Mouse (Mus musculus) lung, adult 2 months (tissue): ENCODE results near the gene Gm9922.

Source experiments
- CTCF ChIP-seq: fragments of 200-500 bp; IDR thresholded peaks from 2 replicates; pipeline ENCODE4 v1.5.1; 2011; ENCODE audit warnings: mild to moderate bottlenecking, low read length, control low read depth; ENCODE audit not compliant: insufficient read depth
- POLR2A ChIP-seq: fragments of 200-500 bp; IDR thresholded peaks from 2 replicates; pipeline ENCODE4 v1.6.1; 2011; ENCODE audit warnings: low read depth, mild to moderate bottlenecking, control low read depth, low read length, borderline replicate concordance; ENCODE audit errors: extremely low read depth

- no peak for TF ChIP-seq POLR2A
- TF ChIP-seq CTCF = no peak
These were observed 25.1 kb downstream of the Gm9922 start for GRCm38 (mm10) chr14:101704479-101704878.
